Mouse (Mus musculus): ENCODE measurements around the gene Bbof1.

Bbof1 gene

DNA sequence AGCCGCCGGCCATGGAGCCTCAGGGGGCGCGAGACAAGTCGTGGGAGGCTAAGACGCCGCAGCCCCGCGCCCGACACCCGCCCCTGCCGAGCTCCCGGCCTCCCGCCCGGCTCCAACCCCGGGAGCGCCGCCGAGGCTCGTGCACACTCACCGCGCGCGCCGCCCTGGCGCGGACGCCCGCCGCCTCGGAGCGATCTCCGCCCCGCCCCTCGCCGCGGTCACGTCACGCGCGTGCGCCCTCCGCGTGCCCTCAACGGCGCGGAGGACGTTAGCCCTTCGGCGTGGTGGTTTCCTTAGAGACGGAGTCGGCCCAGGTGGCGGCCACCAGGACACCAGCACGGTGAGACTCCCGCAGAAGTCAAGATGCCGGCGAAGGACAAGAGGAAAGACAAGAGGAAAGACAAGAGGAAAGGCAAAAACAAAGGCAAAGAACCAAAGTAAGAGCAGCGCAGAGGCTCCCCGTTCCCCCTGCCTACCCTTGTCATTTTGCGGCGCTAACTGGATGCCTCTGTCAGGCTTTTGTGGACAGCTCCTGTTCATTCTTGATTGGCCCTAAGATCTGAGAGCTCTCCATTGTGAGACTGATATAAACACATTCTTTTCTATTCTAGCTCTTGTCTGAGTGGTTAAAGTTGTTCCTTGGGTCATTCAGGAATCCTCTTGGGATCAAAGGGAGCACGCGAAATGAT, at the start of gene Bbof1, which contains the start of gene Entpd5:
Gene Bbof1 (plus strand): TSS at position 253 of the 689 bp plus-strand sequence.
Gene Entpd5 (minus strand): TSS at position 211 of the 689 bp plus-strand sequence.
- peak; percentile 90 for DNase-seq (ENCODE audit: low spot score)

DNA sequence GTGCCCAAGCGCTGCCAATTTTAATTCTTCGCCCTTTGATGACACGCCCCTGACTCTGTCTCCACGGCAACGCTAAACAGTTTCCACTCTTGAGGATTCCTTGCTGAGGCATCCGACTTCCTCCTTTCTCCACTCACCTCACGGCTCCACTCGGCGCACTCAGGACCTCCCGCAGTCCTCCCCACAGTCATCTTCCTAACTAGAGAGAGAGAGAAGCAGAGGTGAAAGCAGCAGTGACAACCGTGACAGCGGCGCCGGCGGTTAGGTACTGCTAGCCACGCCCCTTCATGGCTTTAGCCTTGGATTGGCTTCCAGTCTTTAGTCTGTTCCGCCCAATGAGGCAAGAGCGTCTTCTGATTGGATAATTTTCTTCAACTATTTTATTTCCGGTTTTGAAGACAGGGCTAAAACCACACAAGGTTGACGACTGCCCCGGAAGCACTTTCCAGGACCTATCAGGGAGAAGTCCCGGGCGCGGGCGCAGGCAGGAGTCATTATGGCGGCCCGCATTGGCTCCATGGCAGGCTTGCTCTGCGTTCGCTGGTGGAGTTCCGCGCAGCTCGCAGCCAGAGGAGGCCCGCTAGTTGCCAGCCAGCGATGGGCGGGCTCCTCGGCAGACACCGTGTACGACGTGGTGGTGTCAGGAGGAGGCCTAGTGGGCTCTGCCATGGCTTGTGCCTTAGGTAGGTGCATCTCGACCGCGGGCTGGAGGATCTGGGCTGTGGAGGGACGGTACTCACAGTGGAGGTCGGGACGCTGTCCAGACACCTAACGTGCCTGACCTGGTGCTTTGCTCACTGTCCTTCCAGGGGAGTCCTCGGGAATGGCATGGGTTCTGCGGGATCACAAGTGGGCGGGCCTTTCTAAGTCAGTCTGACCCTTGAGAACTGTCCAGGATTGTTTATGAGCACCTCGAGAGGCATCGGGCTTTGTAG, 47.0 kb upstream of the Bbof1 start, which contains the start of the genes Coq6 and Fam161b:
Gene Coq6 (plus strand): TSS at position 103 of the 935 bp plus-strand sequence.
Gene Fam161b (minus strand): TSS at position 279 of the 935 bp plus-strand sequence.
- DNase-seq (ENCODE audit: low spot score), result peak; percentile 89

DNA sequence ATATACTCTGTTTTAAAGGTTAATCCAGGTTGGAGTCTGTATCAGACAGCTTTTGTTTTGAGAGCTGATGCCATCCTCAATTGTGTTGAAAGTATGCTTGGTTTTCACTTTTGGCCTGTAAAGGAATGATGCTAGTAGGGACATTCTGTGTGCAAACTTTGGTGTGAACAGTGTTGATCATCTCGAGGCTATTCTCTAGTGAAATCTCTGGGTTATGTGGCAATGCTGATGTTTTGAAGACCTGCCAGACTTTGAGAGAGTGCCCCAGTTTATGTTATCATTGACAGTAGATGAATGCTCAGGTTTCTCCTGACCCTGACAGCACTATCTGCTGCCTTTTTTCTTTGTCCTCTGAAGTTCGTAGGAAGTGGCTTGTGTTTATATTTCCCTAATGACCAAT, 46.0 kb upstream of the Bbof1 start:
- no peak for DNase-seq (ENCODE audit: low spot score)

DNA sequence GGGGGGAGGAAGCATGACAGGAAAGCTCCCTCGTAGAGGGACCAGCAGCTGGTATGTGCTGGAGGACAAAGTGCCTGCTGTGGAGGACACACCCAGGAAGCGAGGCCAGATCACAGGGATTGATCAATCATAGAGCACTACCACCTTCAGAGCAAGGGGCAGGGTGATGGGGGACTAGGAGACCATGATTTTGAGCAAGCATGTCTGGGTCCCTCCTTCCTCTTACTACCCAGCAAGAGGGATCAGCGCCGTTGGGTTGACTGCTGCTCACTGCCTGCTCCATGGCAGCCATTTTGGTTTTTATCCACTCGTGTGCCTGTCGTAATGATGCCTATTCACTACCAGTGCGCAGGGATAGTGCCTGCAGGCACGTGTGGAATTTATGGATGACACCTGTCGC, 44.6 kb upstream of the Bbof1 start:
- DNase-seq (ENCODE audit: low spot score), result no peak

DNA sequence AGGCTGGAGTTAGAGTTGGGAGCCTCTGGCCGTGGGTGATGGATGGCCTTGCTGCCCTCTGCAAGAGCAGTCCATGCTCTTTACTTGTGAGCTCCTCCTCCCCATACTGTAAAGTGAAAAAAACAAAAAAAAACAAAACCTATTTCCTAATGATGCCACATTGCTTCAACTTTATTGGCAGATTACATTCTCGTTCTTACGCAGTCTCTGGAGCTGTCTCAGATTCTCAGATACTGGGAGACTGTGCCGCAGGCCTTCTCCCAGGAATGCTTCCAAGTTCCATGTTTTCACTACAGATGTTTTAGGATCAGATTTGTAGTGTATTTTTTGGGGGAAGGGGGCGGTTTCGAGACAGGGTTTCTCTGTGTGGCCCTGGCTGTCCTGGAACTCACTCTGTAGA, 43.7 kb upstream of the Bbof1 start:
- DNase-seq (ENCODE audit: low spot score), result no peak

DNA sequence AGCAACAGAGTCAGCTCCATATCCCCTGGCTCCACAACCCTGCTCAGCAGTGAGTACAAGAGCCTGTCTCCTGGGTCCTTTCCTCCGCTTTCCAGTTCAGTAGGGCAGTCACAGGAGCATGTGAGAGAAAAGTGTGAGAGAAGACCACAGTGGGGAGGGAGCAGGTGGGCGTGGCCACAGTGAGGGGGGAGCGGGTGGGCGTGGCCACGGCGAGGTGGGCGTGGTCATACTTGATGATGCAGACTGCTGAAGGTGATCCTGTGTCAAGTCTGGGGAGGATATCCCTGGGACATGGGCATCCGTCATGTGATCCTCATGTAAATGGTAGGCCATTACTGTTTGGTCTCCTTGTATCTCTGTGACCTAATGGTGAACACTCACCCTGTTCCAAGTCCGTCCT, 41.9 kb upstream of the Bbof1 start:
- no peak for DNase-seq (ENCODE audit: low spot score)

DNA sequence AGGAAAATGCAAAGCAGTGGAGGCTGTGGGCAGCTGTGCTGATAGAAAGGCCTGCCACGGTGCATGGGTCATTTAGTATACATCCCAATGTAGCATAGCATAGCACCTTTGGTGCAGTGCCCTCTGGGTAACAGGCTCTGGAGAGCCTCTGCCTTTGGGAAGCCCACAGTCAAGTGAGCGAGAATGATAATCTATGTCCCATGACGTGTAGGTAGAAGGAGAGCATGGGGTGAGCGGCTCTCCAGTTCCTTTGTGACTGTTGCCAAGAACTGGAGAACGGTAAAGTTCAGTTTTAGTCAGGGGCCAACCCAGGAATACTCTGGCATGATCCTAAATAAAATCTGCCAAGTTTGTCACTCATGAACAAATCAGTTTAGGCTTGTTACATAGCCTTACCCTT, 37.2 kb upstream of the Bbof1 start:
- DNase-seq (ENCODE audit: low spot score), result no peak

DNA sequence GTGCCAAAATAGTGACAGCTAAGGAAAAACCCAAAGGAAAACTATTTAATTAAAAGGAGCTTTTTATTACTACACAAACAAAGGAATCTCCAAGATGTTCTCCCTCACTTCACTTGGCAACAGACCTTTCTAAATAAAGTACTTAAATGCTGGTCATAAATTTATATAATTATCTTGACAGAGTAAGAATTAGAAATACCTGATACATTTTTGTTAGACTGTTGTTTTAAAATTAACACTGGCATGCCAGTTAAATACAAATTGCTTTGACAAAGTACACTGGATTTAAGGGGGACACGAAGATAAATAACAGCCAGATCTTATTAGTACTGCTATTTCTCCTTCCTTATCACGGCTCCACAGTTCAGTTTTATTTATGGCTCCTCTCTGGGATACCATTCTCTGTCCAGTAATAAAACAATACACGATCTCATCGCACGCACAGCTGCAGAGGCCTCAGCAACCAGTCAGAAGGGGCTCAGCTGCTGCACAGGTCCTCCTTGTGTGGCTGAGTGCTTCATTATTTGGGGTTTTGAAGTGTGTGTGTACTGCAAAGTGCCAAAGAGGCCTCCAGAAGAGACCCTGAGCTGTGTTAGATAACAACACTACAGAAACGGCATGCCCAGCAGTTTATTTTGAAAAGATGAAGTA, 34.9 kb upstream of the Bbof1 start:
- DNase-seq (ENCODE audit: low spot score), result no peak

DNA sequence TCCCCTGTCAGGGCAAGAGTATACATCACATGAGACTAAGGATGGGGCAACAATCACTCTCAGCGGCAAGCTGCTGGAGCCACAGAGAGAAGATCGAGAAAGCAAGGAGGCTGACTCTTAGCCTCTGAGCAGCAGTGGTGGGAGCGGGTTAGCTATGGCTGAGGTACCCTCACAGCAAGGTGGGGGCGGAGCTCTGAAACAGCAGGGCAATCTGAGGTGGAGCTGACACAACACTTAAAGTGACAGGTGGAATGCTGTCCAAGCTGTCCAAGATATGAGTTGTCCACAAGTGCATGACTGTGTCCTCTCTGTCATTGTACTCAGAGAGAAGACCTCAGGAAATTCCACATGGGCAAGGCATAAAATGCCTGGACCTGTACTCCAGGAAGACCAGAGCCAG, 26.5 kb upstream of the Bbof1 start:
- no peak for DNase-seq (ENCODE audit: low spot score)

DNA sequence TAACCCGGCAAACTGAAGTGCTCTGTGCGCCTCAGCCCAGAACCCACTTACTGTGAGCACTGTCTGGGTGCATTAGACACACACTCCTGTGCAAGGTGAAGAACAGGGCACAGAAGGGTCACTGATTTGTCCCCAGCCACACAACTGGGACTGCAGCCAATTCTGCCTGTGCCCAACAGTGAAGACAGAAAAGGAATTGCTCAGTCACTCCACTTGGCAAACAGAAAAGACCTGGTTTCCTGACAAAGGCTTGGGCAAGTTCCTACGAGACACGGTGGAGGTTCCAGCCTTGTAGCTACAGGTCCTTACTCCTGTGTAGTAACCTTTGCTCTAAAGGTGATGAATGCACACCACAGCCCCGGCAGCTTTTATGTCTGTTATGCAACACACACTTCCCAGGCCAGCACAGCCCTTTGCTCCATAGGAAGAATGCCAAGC, 24.2 kb upstream of the Bbof1 start:
- peak; percentile 25 for DNase-seq (ENCODE audit: low spot score)

DNA sequence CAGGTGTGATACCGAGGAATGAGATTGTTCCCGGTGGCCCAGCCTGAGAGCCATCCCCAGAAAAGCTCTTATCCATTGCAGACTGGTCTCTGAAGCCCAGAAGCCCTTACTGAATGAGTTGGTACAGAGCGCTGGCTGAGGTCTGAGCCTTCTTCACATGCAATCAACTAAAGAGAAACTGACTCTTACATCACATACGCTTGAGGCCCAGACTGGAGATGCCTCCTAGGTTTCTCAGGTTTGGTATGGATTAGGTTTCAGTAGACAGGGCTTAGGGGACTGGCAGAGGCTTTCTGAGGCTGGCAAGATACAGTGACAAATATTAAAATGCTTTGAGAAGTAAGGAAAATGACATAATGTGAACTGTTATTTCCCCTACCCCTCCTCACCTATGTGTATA, 23.5 kb upstream of the Bbof1 start:
- no peak for DNase-seq (ENCODE audit: low spot score)

DNA sequence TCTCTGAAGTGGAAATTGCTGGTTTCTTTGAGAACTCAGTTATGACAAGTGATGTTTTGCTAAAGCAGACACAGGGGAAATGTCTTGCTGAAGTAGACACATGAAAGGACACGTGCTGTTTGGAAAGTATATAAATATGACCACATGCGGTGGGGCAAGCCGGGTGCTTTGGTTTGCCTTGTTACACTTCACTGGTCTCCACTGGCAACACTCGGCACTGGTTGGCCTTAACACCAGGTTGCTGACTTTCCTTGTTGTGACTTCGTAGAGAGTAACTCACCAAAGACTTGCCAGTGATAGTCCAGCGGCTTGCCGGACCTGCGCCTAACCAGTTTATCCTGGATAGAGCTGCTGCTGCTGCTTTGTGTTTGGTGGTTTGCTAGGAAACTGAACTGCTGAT, 20.8 kb upstream of the Bbof1 start:
- no peak for DNase-seq (ENCODE audit: low spot score)

DNA sequence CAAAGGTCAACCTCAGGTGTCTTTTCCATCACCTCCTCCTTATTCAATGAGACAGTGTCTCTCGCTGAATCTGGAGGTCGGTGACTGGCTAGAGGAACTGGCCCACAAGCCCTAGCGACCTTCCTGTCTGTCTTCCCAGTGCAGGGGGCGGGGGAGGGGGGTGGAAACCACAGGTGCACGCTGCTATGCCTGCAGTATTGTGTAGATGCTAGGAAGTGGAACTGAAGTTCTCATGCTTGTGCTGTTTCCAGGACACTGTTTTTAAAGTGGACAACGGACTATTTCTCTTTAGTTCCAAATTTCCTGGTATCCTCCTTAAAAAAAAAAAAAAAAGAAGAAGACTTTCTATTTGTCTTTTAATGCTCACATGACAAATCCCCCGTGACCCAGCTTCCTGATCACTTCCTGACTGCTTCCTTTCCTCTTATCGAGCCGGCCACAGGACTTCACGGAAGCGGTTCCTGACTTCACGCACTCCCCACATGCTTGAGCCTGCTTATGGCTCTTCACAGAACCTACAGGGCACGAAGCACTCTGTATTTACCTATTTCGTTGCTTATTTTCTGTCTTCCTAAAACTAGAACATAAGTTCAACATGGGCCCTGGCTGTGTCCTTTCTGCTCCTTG, 20.0 kb upstream of the Bbof1 start:
- no peak for DNase-seq (ENCODE audit: low spot score)

DNA sequence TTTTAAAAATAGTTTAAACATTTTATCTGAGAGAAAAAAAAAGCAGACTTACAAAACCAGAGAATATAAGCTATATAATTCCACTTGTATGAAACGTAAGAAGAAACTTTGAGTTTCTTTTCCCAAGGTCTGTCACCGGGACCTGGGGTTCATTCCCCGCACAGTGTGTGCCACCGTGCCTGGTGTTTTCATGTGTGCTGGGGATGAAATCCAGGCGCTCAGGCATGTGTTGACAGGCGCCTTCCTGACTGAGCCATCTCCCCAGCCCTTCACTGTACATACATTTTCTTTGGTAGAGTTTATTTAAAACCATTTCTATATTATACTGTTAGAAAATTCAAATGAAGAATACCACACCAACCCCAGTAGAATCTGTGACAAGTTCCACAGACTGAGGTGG, 18.5 kb upstream of the Bbof1 start:
- no peak for DNase-seq (ENCODE audit: low spot score)

DNA sequence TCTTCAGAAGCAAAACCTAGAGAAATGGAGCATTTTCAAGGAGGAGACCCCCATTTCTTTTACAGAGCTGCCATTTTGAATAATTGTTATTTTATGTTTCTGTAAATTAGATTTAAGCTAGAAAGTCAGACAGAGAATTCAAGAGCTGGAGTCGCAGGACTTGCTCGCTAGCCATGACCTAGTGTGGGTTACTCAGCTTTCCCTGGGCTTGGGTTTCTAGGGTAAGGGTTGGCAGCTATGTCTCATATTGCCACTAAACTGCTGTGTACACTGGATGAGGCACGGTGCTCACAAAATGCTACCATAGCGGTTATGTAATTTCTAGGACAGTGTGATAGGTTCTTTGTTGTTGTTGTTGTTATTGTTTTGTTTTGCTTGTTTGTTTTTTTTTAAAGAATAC, 16.2 kb upstream of the Bbof1 start:
- no peak for DNase-seq (ENCODE audit: low spot score)

DNA sequence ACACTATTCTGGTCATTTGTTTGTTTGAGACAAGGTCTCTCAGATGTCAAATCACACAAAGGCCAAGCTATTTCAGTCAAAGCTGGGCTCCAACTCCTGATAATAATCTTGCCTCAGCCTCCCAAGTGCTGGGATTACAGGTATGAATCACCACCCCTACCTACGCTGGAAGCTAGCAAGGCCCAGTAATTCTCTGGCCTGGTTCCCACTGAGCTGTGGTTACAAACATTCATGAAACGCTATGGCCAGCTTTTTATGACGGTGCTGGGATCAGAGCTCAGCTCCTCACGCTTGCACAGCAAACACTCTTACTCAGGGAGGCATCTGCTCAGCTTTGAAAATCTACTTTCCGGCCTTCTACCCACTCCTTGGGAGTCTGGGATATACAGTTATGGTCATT, 15.0 kb upstream of the Bbof1 start:
- no peak for DNase-seq (ENCODE audit: low spot score)

DNA sequence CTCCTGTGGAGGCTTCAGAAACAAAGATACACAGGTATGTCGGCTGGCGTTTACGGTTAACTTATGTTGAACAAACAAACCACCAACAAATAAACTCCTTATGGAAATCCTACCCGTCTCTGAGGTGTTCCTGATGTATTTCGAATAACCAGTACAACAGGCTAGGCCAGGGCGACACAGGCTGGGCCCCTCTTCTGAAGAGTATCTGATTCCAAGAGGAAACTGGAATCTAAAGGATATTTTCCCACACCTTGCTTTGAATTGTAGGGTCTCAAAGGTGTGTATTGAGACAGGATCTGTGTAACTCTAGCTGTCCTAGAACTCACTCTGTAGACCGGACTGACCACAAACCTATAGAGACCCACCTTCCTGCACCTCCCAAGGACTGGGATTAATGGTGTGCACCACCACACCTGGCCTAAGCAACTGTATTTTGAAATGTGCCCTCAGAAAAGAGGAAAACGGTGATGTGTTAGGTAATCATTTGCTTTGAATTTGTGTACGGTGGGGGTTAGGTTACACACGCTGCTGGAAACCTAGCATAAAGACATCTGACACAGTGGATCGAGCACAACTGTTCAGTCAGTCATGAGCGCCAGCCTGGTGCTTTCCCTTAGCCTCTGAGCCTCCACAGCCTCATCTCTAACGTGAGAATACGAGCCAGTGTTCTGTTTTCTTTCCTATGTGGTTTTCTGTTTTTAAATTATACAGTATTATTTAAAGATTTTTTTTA, 11.8 kb upstream of the Bbof1 start:
- no peak for DNase-seq (ENCODE audit: low spot score)

DNA sequence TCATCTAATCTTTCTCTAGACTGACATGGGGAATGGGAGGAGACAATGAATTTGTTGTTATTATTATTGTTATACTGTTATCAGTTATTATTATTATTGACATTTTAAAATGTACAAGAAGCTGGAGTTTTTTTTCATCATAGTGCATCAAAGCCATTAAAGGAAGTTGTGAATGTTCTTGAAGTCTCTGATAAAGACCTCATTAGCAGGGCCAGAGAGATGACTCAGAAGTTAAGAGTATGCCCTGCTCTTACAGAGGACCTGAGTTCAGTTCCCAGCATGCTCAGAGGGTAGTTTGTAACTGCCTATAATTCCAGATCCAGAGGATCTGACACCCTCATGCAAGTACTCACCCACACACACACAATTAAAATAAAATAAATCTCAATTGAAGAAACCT, 11.2 kb upstream of the Bbof1 start:
- DNase-seq (ENCODE audit: low spot score), result no peak

DNA sequence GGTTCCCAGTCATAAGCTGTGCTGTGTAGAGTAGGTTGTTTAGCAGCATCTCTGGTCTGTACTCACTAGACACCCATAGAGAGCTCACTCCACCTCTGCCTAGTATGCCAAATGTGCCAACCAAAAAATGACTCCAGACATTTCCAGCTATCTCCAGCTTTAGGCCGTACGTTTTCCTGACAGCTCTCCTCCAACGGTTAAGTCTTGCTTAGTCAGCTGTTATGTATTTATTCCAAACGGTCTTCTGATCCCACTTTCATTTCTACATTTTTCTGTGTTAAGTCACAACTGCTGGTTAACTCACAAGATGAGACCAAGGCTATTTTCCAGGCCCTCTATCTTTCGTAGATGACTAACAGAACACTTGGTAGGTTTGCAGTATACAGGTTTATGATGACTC, 10.2 kb upstream of the Bbof1 start:
- no peak for DNase-seq (ENCODE audit: low spot score)

DNA sequence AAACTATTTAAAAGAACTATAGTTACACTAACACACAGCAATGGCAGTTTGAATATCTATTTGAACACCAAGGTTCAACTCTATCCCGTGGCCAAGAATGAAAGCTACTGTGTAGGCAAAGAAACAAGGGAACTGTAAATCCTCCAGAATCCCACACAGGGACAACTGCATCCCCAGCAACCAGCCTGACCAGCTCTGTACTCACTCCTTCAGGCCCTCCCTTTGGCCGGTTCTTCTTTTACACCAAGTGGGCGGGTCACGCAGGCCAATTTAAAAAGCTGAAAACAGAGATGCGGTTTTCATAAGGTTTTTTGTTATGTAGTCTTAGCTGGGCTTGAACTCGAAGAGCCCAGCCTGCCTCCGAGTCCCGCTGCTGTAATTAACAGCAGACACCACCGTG, 9.7 kb upstream of the Bbof1 start:
- no peak for DNase-seq (ENCODE audit: low spot score)

DNA sequence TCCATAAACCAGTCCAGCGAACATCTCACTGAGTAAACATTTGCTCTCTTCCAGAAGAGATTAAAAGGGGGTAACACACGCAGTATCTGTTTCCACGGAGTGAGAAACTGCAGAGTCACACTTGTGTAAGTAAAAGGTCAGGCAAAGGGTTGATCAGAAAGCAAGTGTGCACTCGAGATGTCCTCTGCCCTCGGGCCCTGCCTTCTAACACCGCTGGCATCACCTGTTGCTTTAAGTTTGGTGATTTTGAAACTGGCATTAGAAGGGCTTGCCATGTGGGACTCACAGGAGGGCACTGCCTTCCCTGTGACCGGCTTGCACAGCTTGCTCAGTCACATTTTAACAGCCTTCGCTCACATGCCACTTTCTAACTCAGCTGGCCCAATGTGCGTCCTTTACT, 9.2 kb upstream of the Bbof1 start:
- DNase-seq (ENCODE audit: low spot score), result no peak
